Mouse (Mus musculus) forebrain, embryonic 12.5 days (tissue): ENCODE data around the gene Rfwd3. TPM values are rescaled to one million over a fixed set of nuclear protein-coding genes. Genes with fewer than 3 reads are reported as not detected.
"Not testable (repeated sequence)": the region's sequence is repeated elsewhere in the genome, so short reads cannot be mapped to it uniquely, and the experiment has no call there.

ENCODE experiments used
- ATAC-seq: fragments of 200-750 bp; cut with Nextera tagmentation; 2 replicates; pipeline ENCODE4 v1.8.0; 2017; ENCODE audit warnings: moderate TSS enrichment; ENCODE audit not compliant: low FRiP score
- H3K27ac ChIP-seq: fragments of 300-500 bp; sonication (generic); 2 replicates; pipeline ENCODE4 v1.5.1; 2016; ENCODE audit warnings: mild to moderate bottlenecking
- H3K27me3 ChIP-seq: fragments of 300-500 bp; sonication (generic); 2 replicates; pipeline ENCODE4 v1.6.1; 2016; ENCODE audit warnings: mild to moderate bottlenecking
- H3K36me3 ChIP-seq: fragments of 300-500 bp; sonication (generic); replicated peaks from 2 replicates; pipeline ENCODE4 v1.6.1; 2016; ENCODE audit warnings: mild to moderate bottlenecking
- H3K4me1 ChIP-seq: fragments of 300-500 bp; sonication (generic); 2 replicates; pipeline ENCODE4 v1.6.1; 2016
- H3K4me2 ChIP-seq: fragments of 300-500 bp; sonication (generic); 2 replicates; pipeline ENCODE4 v1.6.1; 2016; ENCODE audit warnings: mild to moderate bottlenecking, moderate library complexity
- H3K4me3 ChIP-seq: fragments of 300-500 bp; sonication (generic); replicated peaks from 2 replicates; pipeline ENCODE4 v1.5.1; 2016; ENCODE audit warnings: mild to moderate bottlenecking
- H3K9ac ChIP-seq: fragments of 300-500 bp; sonication (generic); 2 replicates; pipeline ENCODE4 v1.6.1; 2016; ENCODE audit warnings: mild to moderate bottlenecking
- H3K9me3 ChIP-seq: fragments of 300-500 bp; sonication (generic); 2 replicates; pipeline ENCODE4 v1.6.1; 2016
- WGBS: fragments of 180-500 bp; shearing (Covaris S2); methylation state at CpG from one replicate; pipeline ENCODE4 v1.1.7; 2016; 5-methylcytosine and 5-hydroxymethylcytosine counted together
- polyA plus RNA-seq: library from polyadenylated mRNA; unstranded; fragments of >200 nt; fragmentation: Nextera tagmentation; extraction: Ambion mirVana; gene quantifications from 2 replicates; pipeline ENCODE4 v1.2.1, GENCODE M21; 2016

Gene Rfwd3
- 76.5 and 78.3 TPM in 2 replicates for polyA plus RNA-seq

GRCm38 (mm10) chr8:111299821-111300568 lies at the start of gene Rfwd3:
Rfwd3 (minus strand) TSS chr8:111300222.
- under 1% methylated on average over 67 of the region's 67 CpGs for WGBS
- peak; percentile 99 for ATAC-seq
- Histone ChIP-seq H3K4me1 (peaks cover 11% of the 10 kb centered on the region), H3K27ac (peak within 1 kb of the TSS; percentile 92), H3K9me3 (no peaks in the 10 kb centered on the region), H3K27me3 (no peaks in the 10 kb centered on the region), H3K9ac (peak within 1 kb of the TSS; percentile 92), H3K4me2 (peak within 1 kb of the TSS; percentile 67), H3K36me3 (peaks cover 19% of the 10 kb centered on the region), H3K4me3 (peak within 1 kb of the TSS; percentile 94)

DNA sequence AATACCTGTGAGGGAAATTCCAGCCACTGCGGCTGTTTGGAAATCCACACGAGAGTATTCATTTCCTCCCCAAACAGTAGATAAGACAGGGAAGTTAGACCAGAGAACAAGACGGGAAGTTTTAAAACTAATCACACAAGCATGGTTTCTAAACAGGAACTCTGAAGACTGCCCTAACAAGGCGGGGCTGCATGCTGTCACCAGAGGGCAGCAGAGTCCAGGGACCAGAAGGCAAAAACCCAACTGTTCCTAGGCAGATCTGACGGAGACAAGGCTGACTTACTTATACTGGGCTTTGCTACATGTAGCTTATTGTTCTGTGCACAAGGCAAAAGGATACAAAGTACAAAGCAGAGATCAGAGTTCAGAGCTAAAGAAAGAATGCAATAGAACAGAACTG lies 43.2 kb upstream of the Rfwd3 start:
- no peak overlapping the region for H3K9ac ChIP-seq
- H3K9me3 ChIP-seq = no peaks in the 10 kb centered on the region
- H3K4me1 ChIP-seq = no peaks in the 10 kb centered on the region
- H3K27me3 ChIP-seq = peaks cover 38% of the 10 kb centered on the region
- no peak overlapping the region for H3K4me2 ChIP-seq
- WGBS = 24% methylated on average over 5 of the region's 5 CpGs
- ATAC-seq = no peak
- no peak overlapping the region for H3K4me3 ChIP-seq
- H3K27ac ChIP-seq = no peak overlapping the region
- no peaks in the 10 kb centered on the region for H3K36me3 ChIP-seq

DNA sequence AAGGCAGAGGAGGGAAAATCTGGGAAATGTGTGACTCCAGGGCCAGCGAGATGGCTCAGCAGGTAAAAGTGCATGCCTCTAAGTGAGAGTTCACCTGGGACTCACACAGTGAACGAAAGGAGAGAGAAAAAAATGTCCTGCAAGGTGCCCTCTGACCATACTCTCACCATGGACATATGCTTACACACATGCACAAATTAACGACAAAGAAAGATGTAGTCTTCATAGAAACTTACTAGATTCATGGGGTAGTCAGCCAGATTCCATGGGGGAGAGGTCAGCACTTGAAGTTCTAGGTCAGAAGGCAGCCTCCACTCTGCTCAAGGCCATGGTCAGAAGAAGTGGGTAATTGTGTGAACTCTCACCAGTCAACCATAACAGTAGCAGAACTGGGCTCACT lies 40.2 kb upstream of the Rfwd3 start:
- peaks cover 54% of the 10 kb centered on the region for H3K27me3 ChIP-seq
- no peak overlapping the region for H3K4me2 ChIP-seq
- no peaks in the 10 kb centered on the region for H3K9me3 ChIP-seq
- no peak for ATAC-seq
- H3K27ac ChIP-seq = no peak overlapping the region
- no peak overlapping the region for H3K9ac ChIP-seq
- WGBS = 78% methylated on average over 3 of the region's 3 CpGs
- peaks cover 5% of the 10 kb centered on the region; the same call in 1 of the 2 replicates for H3K4me1 ChIP-seq
- no peaks in the 10 kb centered on the region for H3K36me3 ChIP-seq
- no peak overlapping the region for H3K4me3 ChIP-seq

DNA sequence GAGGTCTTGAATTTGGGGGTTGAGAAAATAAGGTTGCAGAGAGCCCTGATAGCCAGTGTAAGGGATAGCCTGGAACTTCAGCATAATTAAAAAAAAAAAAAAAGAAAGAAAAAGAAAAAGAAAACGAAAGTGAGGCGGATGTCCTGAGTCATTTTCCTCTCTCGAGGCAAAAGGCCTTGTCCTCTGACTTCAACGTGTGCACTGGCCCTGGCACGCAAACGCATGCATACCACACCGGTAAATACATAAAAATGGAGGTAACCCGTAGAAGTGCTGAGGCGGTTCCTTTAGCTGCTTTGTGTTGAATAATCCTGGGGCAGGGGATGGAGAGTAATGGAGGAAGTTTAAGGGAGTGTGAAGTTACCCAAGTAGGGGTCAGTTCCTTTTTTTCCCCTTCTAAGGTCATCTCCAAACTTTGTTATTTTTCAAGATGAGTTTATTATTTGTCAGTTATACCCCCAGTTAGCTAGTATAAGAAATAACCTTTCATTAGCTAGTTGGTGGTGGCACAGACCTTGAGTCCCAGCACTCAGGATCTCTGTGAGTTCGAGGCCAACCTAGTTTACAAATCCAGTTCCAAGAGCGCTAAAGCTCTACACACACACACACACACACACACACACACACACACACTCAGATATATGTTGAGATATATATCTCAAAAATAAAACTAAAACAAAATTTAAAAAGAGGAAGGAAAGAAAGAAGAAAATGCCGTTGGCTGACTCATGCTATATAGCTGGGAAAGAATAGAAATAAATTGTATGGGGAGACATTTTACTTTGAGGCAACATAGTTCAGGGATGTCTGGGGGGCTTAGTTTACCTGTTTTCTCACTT lies 38.6 kb upstream of the Rfwd3 start:
- peaks cover 5% of the 10 kb centered on the region; the same call in 1 of the 2 replicates for H3K4me1 ChIP-seq
- no peak overlapping the region for H3K9ac ChIP-seq
- no peaks in the 10 kb centered on the region for H3K9me3 ChIP-seq
- H3K4me2 ChIP-seq = peak overlapping the region; percentile 76
- no peak overlapping the region for H3K27ac ChIP-seq
- peak overlapping the region; percentile 42 for H3K4me3 ChIP-seq
- 49% methylated on average over 12 of the region's 12 CpGs for WGBS
- peaks cover 55% of the 10 kb centered on the region for H3K27me3 ChIP-seq
- ATAC-seq = no peak
- H3K36me3 ChIP-seq = no peaks in the 10 kb centered on the region

- no peaks in the 10 kb centered on the region for H3K36me3 ChIP-seq
- H3K4me2 ChIP-seq = peak within 1 kb of the TSS; percentile 76
- WGBS = 1% methylated on average over 29 of the region's 29 CpGs
- no peak for ATAC-seq
- H3K9me3 ChIP-seq = no peaks in the 10 kb centered on the region
- H3K27ac ChIP-seq = no peak within 1 kb of the TSS
- peaks cover 55% of the 10 kb centered on the region for H3K27me3 ChIP-seq
- H3K4me1 ChIP-seq = peaks cover 5% of the 10 kb centered on the region; the same call in 1 of the 2 replicates
- H3K4me3 ChIP-seq = peak within 1 kb of the TSS; percentile 42
- H3K9ac ChIP-seq = 0 out of 2 replicates have a peak within 1 kb of the TSS, but pooled peaks have one; percentile 31
These were observed 37.9 kb upstream of the Rfwd3 start, which contains the start of gene Mlkl for GRCm38 (mm10) chr8:111337890-111338347. Mlkl (minus strand) TSS chr8:111338177.

DNA sequence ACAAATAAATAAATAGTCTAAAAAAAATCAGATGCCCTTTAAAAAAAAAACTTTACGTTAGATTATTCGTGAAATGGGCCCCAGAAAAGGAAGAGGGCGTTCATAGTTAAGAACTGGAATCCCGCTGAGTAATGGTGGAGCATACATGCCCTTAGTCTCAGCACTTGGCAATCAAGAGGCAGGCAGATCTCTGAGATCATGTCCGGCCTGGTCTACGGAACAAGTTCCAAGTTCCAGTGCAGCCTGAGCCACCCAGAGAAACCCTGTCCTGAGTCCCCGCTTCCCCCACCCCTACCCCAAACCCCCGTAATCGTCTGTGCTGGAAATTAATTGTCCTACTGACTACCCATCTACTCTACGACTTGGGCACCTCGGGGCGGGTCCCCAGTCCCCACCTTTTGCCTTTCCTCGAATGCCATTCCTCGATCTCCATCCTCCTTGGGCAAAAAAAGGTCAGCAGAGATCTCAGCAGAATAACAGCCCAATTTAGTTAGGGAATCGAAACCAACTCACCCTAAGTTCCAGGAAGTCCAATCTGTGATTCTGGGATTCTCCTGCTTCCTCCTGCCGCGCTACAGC lies 37.4 kb upstream of the Rfwd3 start:
- Histone ChIP-seq H3K9ac (no peak overlapping the region), H3K4me1 (peaks cover 5% of the 10 kb centered on the region; the same call in 1 of the 2 replicates), H3K4me2 (peak overlapping the region; percentile 76), H3K4me3 (peak overlapping the region; percentile 42), H3K27ac (no peak overlapping the region), H3K36me3 (no peaks in the 10 kb centered on the region), H3K9me3 (no peaks in the 10 kb centered on the region), H3K27me3 (peaks cover 55% of the 10 kb centered on the region)
- 30% methylated on average over 17 of the region's 17 CpGs for WGBS
- no peak for ATAC-seq

- no peak for ATAC-seq
- Histone ChIP-seq H3K4me3 (no peak overlapping the region), H3K27ac (no peak overlapping the region), H3K9ac (no peak overlapping the region), H3K36me3 (no peaks in the 10 kb centered on the region), H3K9me3 (no peaks in the 10 kb centered on the region), H3K4me2 (no peak overlapping the region), H3K4me1 (peaks cover 5% of the 10 kb centered on the region; the same call in 1 of the 2 replicates), H3K27me3 (peaks cover 50% of the 10 kb centered on the region)
- 81% methylated on average over 4 of the region's 4 CpGs for WGBS
These were observed 36.7 kb upstream of the Rfwd3 start for GRCm38 (mm10) chr8:111336692-111337091.

- 84% methylated on average over 6 of the region's 6 CpGs for WGBS
- no peak overlapping the region for H3K4me2 ChIP-seq
- H3K27me3 ChIP-seq = no peaks in the 10 kb centered on the region
- H3K9ac ChIP-seq = no peak overlapping the region
- no peak overlapping the region for H3K4me3 ChIP-seq
- no peaks in the 10 kb centered on the region for H3K4me1 ChIP-seq
- no peak for ATAC-seq
- H3K36me3 ChIP-seq = no peaks in the 10 kb centered on the region
- H3K9me3 ChIP-seq = no peaks in the 10 kb centered on the region
- no peak overlapping the region for H3K27ac ChIP-seq
These were observed 25.3 kb upstream of the Rfwd3 start for GRCm38 (mm10) chr8:111325222-111325790.

DNA sequence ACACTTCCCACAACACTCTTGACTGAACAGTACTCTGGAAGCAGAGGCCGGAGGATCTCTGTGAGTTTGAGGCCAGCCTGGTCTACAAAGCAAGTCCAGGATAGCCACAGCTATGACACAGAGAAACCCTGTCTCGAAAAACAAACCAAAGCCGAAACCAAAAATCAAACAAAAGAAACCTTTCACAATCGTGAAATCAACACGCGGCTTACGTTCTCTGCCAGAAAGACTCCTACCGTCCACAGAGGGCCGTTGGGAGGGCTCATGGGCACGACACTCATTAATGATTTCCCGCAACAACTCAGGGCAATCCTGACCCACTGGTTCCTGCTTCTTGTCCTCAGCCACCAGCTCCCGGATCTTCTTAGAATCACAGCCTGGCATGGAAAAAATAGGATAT lies 14.7 kb upstream of the Rfwd3 start:
- Histone ChIP-seq H3K27ac (no peak overlapping the region), H3K4me1 (no peaks in the 10 kb centered on the region), H3K4me3 (no peak overlapping the region), H3K27me3 (no peaks in the 10 kb centered on the region), H3K9ac (no peak overlapping the region), H3K4me2 (no peak overlapping the region), H3K36me3 (no peaks in the 10 kb centered on the region), H3K9me3 (no peaks in the 10 kb centered on the region)
- ATAC-seq = no peak
- 89% methylated on average over 12 of the region's 12 CpGs for WGBS

- H3K4me2 ChIP-seq, H3K27ac ChIP-seq, H3K9ac ChIP-seq, H3K4me1 ChIP-seq, ATAC-seq, H3K27me3 ChIP-seq, H3K9me3 ChIP-seq, H3K36me3 ChIP-seq, H3K4me3 ChIP-seq: not testable (repeated sequence)
- WGBS = 94% methylated on average over 6 of the region's 6 CpGs
These were observed 13.9 kb upstream of the Rfwd3 start for GRCm38 (mm10) chr8:111313961-111314360.

GRCm38 (mm10) chr8:111312758-111313162 lies 12.7 kb upstream of the Rfwd3 start:
- Histone ChIP-seq H3K4me3 (no peak overlapping the region), H3K9ac (no peak overlapping the region), H3K36me3 (no peaks in the 10 kb centered on the region), H3K4me2 (no peak overlapping the region), H3K9me3 (no peaks in the 10 kb centered on the region), H3K27ac (no peak overlapping the region), H3K27me3 (no peaks in the 10 kb centered on the region), H3K4me1 (no peaks in the 10 kb centered on the region)
- WGBS = 78% methylated on average over 3 of the region's 3 CpGs
- no peak for ATAC-seq

- not testable (repeated sequence) for H3K4me3 ChIP-seq, H3K4me2 ChIP-seq, H3K36me3 ChIP-seq, H3K9ac ChIP-seq, H3K27ac ChIP-seq, H3K4me1 ChIP-seq, ATAC-seq, H3K9me3 ChIP-seq, H3K27me3 ChIP-seq
- 90% methylated on average over 15 of the region's 15 CpGs for WGBS
These were observed 10.0 kb upstream of the Rfwd3 start for GRCm38 (mm10) chr8:111310006-111310405.
